Mouse (Mus musculus) midbrain, embryonic 15.5 days (tissue): ENCODE results near the gene Gatad1. TPM values are rescaled to one million over a fixed set of nuclear protein-coding genes. Genes with fewer than 3 reads are reported as not detected.

Source experiments
- ATAC-seq: fragments of 200-750 bp; cut with Nextera tagmentation; replicated peaks from 2 replicates; pipeline ENCODE4 v1.8.0; 2017; ENCODE audit warnings: moderate TSS enrichment
- H3K27ac ChIP-seq: fragments of 300-500 bp; sonication (generic); 2 replicates; pipeline ENCODE4 v1.5.1; 2015; ENCODE audit warnings: mild to moderate bottlenecking, inconsistent platforms
- H3K27me3 ChIP-seq: fragments of 300-500 bp; sonication (generic); replicated peaks from 2 replicates; pipeline ENCODE4 v1.6.1; 2015; ENCODE audit warnings: inconsistent platforms
- H3K36me3 ChIP-seq: fragments of 300-500 bp; sonication (generic); replicated peaks from 2 replicates; pipeline ENCODE4 v1.6.1; 2015; ENCODE audit warnings: inconsistent platforms
- H3K4me1 ChIP-seq: fragments of 300-500 bp; sonication (generic); 2 replicates; pipeline ENCODE4 v1.6.1; 2015; ENCODE audit warnings: inconsistent platforms
- H3K4me2 ChIP-seq: fragments of 300-500 bp; sonication (generic); 2 replicates; pipeline ENCODE4 v1.6.1; 2015; ENCODE audit warnings: inconsistent platforms, mild to moderate bottlenecking, moderate library complexity
- H3K4me3 ChIP-seq: fragments of 300-500 bp; sonication (generic); 2 replicates; pipeline ENCODE4 v1.5.1; 2015; ENCODE audit warnings: mild to moderate bottlenecking, inconsistent platforms
- H3K9ac ChIP-seq: fragments of 300-500 bp; sonication (generic); 2 replicates; pipeline ENCODE4 v1.6.1; 2015; ENCODE audit warnings: mild to moderate bottlenecking, inconsistent platforms
- H3K9me3 ChIP-seq: fragments of 300-500 bp; sonication (generic); 2 replicates; pipeline ENCODE4 v1.6.1; 2016; ENCODE audit warnings: inconsistent platforms
- WGBS: fragments of 180-500 bp; shearing (Covaris S2); methylation state at CpG from one replicate; pipeline ENCODE4 v1.1.7; 2015; ENCODE audit warnings: mixed read lengths; 5-methylcytosine and 5-hydroxymethylcytosine counted together
- microRNA-seq: library from miRNA; unstranded; fragments of <30 nt; microRNA quantifications from one replicate; pipeline ENCODE4, GENCODE M21; 2016
- polyA plus RNA-seq: library from polyadenylated mRNA; unstranded; fragments of >200 nt; fragmentation: Nextera tagmentation; extraction: Ambion mirVana; gene quantifications from 2 replicates; pipeline ENCODE4 v1.2.1, GENCODE M21; 2015

The Gatad1 gene
- polyA plus RNA-seq, 1 experiment from 2014 or later = 59.5 TPM

DNA sequence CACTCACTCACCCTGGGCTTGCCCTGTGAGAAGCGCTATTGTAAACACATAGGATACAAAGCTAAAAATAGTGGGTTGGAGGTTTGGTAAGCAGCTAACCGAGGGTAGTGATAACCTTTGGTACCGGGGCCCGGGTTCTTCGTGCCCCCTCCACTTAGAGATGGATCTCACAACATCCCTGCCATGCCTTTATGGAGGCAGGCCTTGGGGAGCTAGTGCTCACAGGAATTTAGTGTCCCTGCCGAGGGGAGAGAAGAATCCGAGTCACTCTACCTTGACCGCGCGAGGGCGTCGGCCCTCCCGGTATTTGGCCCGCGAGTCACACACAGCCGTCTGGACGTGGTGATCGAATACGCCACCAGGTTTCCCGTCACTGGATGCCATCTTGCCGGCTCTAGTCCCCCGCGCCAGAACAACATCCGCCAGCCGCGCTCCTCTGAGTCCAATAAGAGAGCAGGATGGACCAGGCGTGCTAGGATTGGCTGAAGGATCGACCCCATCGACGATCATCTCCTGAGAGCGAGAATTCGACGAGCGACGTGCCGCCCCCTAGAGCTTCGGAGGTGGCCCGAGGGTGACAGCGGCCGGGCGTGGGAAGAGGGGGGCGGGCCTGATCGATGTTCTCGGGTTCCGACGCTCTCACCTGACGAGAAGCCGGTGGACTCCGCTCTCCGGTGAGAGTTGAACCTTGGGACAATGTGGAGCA, 61.1 kb downstream of the Gatad1 start, which contains the start of gene Pex1:
Gene Pex1 (plus strand): TSS at position 374 of the 706 bp plus-strand sequence.
- under 1% methylated on average over 50 of the region's 50 CpGs for WGBS
- Histone ChIP-seq H3K36me3 (peaks cover 7% of the 10 kb centered on the region; the same call in 1 of the 2 replicates), H3K4me1 (peaks cover 28% of the 10 kb centered on the region), H3K4me2 (peak within 1 kb of the TSS; percentile 79), H3K4me3 (peak within 1 kb of the TSS; percentile 81), H3K27me3 (no peaks in the 10 kb centered on the region), H3K27ac (peak within 1 kb of the TSS; percentile 83), H3K9me3 (no peaks in the 10 kb centered on the region), H3K9ac (peak within 1 kb of the TSS; percentile 77)
- peak; percentile 98 for ATAC-seq

Small RNAs within 50 kb of the gene (microRNA-seq; reads per million reads assigned to microRNA genes)
- gene Gm22926 (not detected), gene Gm26238 (not detected)

Other genes starting within 250 kb of the Gatad1 start
- gene Fam133b, start 113.4 kb downstream of the Gatad1 start, polyA plus RNA-seq = 20.7 and 25.9 TPM in 2 replicates
- 2.5 and 3.7 TPM in 2 replicates for gene 1700109H08Rik, start 85.6 kb downstream of the Gatad1 start, polyA plus RNA-seq
- gene Pex1, start 61.1 kb downstream of the Gatad1 start, polyA plus RNA-seq = 22.6 and 30.2 TPM in 2 replicates
- 19.1 and 19.4 TPM in 2 replicates for gene Rbm48, start 60.6 kb downstream of the Gatad1 start, polyA plus RNA-seq
- gene Tmbim7, start 6.0 kb downstream of the Gatad1 start, polyA plus RNA-seq = not detected in 2 replicates
- gene Ankib1, start 145.7 kb upstream of the Gatad1 start, polyA plus RNA-seq = 19.7 and 21.2 TPM in 2 replicates
- gene Krit1, start 146.0 kb upstream of the Gatad1 start, polyA plus RNA-seq = 54.0 and 58.3 TPM in 2 replicates
- 0.14 and 0.26 TPM in 2 replicates for gene Lrrd1, start 188.0 kb upstream of the Gatad1 start, polyA plus RNA-seq
- 5.9 and 6.3 TPM in 2 replicates for gene Mterf1a, start 236.7 kb upstream of the Gatad1 start, polyA plus RNA-seq